Mouse (Mus musculus) ES-Bruce4 (cell line): ENCODE data around the gene Bspry.

Source experiments
- CTCF ChIP-seq: IDR thresholded peaks from one replicate; pipeline ENCODE4 v1.8.1; 2011; ENCODE audit warnings: low read depth, low read length
- POLR2A ChIP-seq: IDR thresholded peaks from one replicate; pipeline ENCODE4 v1.8.1; 2011; ENCODE audit warnings: low read length; ENCODE audit not compliant: insufficient read depth

- no peak for TF ChIP-seq POLR2A
- TF ChIP-seq CTCF = peak; percentile 37
Measured at GRCm38 (mm10) chr4:62454995-62455394, 24.9 kb upstream of the Bspry start.
